Mouse (Mus musculus) MEL (cell line): Measurements from ENCODE around the gene Hsh2d. TPM values are rescaled to one million over a fixed set of nuclear protein-coding genes. Genes with fewer than 3 reads are reported as not detected.

Source experiments
- DNase-seq: peaks from one replicate; pipeline ENCODE4 v3.0.0; 2011; ENCODE audit warnings: low read depth, low spot score
- H3K27ac ChIP-seq: 2 replicates; pipeline ENCODE4 v1.5.1; 2012; ENCODE audit warnings: low read depth, mild to moderate bottlenecking, control low read depth, low read length, moderate library complexity; ENCODE audit not compliant: control insufficient read depth
- H3K27me3 ChIP-seq, 2 experiments: fragments of 150-350 bp in 1 of 2; sonication (generic) in 1 of 2; 2 replicates each; pipeline ENCODE4 v1.6.1; 2012; ENCODE audit warnings: low read length in 2 of 2, mild to moderate bottlenecking in 2 of 2, improper control_type of control experiment in 1 of 2, moderate library complexity in 1 of 2; ENCODE audit not compliant: insufficient read depth in 2 of 2, control insufficient read depth in 1 of 2
- H3K36me3 ChIP-seq, 2 experiments: 2 replicates each; pipeline ENCODE4 v1.6.1; 2012 to 2014; ENCODE audit warnings: low read length in 2 of 2, improper control_type of control experiment in 1 of 2, inconsistent platforms in 1 of 2, mild to moderate bottlenecking in 1 of 2; ENCODE audit not compliant: insufficient read depth in 2 of 2, control insufficient read depth in 1 of 2
- H3K4me1 ChIP-seq, 2 experiments: fragments of 150-350 bp in 1 of 2; sonication (generic) in 1 of 2; 2 replicates each; pipeline ENCODE4 v1.6.1; 2012; ENCODE audit warnings: low read length in 2 of 2, improper control_type of control experiment in 1 of 2, mild to moderate bottlenecking in 1 of 2; ENCODE audit not compliant: insufficient read depth in 2 of 2, control insufficient read depth in 1 of 2
- H3K4me3 ChIP-seq, 2 experiments: fragments of 150-350 bp in 1 of 2; sonication (generic) in 1 of 2; 2 replicates each; pipeline ENCODE4 v1.5.1; 2012; ENCODE audit warnings: low read depth in 2 of 2, low read length in 2 of 2, mild to moderate bottlenecking in 2 of 2, moderate library complexity in 2 of 2, control low read depth in 1 of 2, improper control_type of control experiment in 1 of 2; ENCODE audit not compliant: control insufficient read depth in 1 of 2, insufficient read depth in 1 of 2
- H3K79me2 ChIP-seq: 2 replicates; pipeline ENCODE4 v1.6.1; 2012; ENCODE audit warnings: mild to moderate bottlenecking, low read length, moderate library complexity; ENCODE audit not compliant: control insufficient read depth, poor library complexity, insufficient read depth
- H3K9ac ChIP-seq: 2 replicates; pipeline ENCODE4 v1.6.1; 2012; ENCODE audit warnings: low read depth, mild to moderate bottlenecking, control low read depth, low read length, moderate library complexity; ENCODE audit not compliant: control insufficient read depth, poor library complexity, severe bottlenecking
- H3K9me3 ChIP-seq: fragments of 150-350 bp; sonication (generic); replicated peaks from 2 replicates; pipeline ENCODE4 v1.6.1; 2012; ENCODE audit warnings: mild to moderate bottlenecking, low read length, improper control_type of control experiment, moderate library complexity; ENCODE audit not compliant: insufficient read depth
- CTCF ChIP-seq, 3 experiments: IDR thresholded peaks in 2 of 3; conservative IDR thresholded peaks in 1 of 3; 2 replicates each; pipeline ENCODE4 v1.5.1; 2011 to 2012; ENCODE audit warnings: low read length in 3 of 3, low read depth in 2 of 3, mild to moderate bottlenecking in 2 of 3, improper control_type of control experiment in 1 of 3, inconsistent platforms in 1 of 3, mixed read lengths in 1 of 3, moderate library complexity in 1 of 3; ENCODE audit not compliant: control insufficient read depth in 1 of 3, insufficient read depth in 1 of 3, poor library complexity in 1 of 3, severe bottlenecking in 1 of 3
- EP300 ChIP-seq, 2 experiments: IDR thresholded peaks; 2 replicates each; pipeline ENCODE4 v1.6.1; 2011; ENCODE audit warnings: improper control_type of control experiment in 2 of 2, low read length in 2 of 2, low read depth in 1 of 2, mild to moderate bottlenecking in 1 of 2
- GATA1 ChIP-seq: IDR thresholded peaks from 2 replicates; pipeline ENCODE4 v1.6.1; 2011; ENCODE audit warnings: low read depth, low read length, improper control_type of control experiment
- HCFC1 ChIP-seq: IDR thresholded peaks from 2 replicates; pipeline ENCODE4 v1.6.1; 2012; ENCODE audit warnings: low read depth, mild to moderate bottlenecking, inconsistent platforms, low read length, improper control_type of control experiment, moderate library complexity
- JUND ChIP-seq: IDR thresholded peaks from 2 replicates; pipeline ENCODE4 v1.6.1; 2011; ENCODE audit warnings: low read depth, mild to moderate bottlenecking, improper control_type of control experiment, low read length
- KAT2A ChIP-seq: conservative IDR thresholded peaks from 2 replicates; pipeline ENCODE4 v1.6.1; 2012; ENCODE audit warnings: low read depth, low read length, improper control_type of control experiment, inconsistent platforms
- MAFK ChIP-seq: IDR thresholded peaks from 2 replicates; pipeline ENCODE4 v1.6.1; 2011; ENCODE audit warnings: low read depth, mild to moderate bottlenecking, low read length, improper control_type of control experiment, borderline replicate concordance
- MAX ChIP-seq: IDR thresholded peaks from 2 replicates; pipeline ENCODE4 v1.6.1; 2011; ENCODE audit warnings: low read length, improper control_type of control experiment
- MYB ChIP-seq: IDR thresholded peaks from 2 replicates; pipeline ENCODE4 v1.6.1; 2011; ENCODE audit warnings: mild to moderate bottlenecking, low read depth, low read length, improper control_type of control experiment
- NRF1 ChIP-seq: IDR thresholded peaks from 2 replicates; pipeline ENCODE4 v1.6.1; 2014; ENCODE audit warnings: low read depth, mild to moderate bottlenecking, inconsistent platforms, low read length, improper control_type of control experiment, moderate library complexity; ENCODE audit not compliant: poor library complexity, insufficient read depth, severe bottlenecking
- POLR2A ChIP-seq, 2 experiments: IDR thresholded peaks; 2 replicates each; pipeline ENCODE4 v1.6.1; 2011 to 2012; ENCODE audit warnings: low read length in 2 of 2, mild to moderate bottlenecking in 2 of 2, control low read depth in 1 of 2, improper control_type of control experiment in 1 of 2, low read depth in 1 of 2, moderate library complexity in 1 of 2; ENCODE audit not compliant: control insufficient read depth in 1 of 2, insufficient read depth in 1 of 2, poor library complexity in 1 of 2
- POLR2AphosphoS2 ChIP-seq: IDR thresholded peaks from 2 replicates; pipeline ENCODE4 v1.6.1; 2011; ENCODE audit warnings: low read length, improper control_type of control experiment
- RAD21 ChIP-seq: IDR thresholded peaks from 2 replicates; pipeline ENCODE4 v1.6.1; 2011; ENCODE audit warnings: mild to moderate bottlenecking, low read depth, low read length, improper control_type of control experiment
- RCOR1 ChIP-seq: IDR thresholded peaks from 2 replicates; pipeline ENCODE4 v1.6.1; 2012; ENCODE audit warnings: low read depth, mild to moderate bottlenecking, inconsistent platforms, low read length, improper control_type of control experiment
- SIN3A ChIP-seq: IDR thresholded peaks from 2 replicates; pipeline ENCODE4 v1.6.1; 2012; ENCODE audit warnings: low read length, improper control_type of control experiment, inconsistent platforms
- SMC3 ChIP-seq: IDR thresholded peaks from 2 replicates; pipeline ENCODE4 v1.6.1; 2011; ENCODE audit warnings: low read depth, low read length, improper control_type of control experiment
- TBP ChIP-seq: IDR thresholded peaks from 2 replicates; pipeline ENCODE4 v1.8.0; 2011; ENCODE audit warnings: low read depth, low read length, improper control_type of control experiment
- TCF12 ChIP-seq: IDR thresholded peaks from 2 replicates; pipeline ENCODE4 v1.6.1; 2014; ENCODE audit warnings: low read depth, mild to moderate bottlenecking, inconsistent platforms, low read length, improper control_type of control experiment, moderate library complexity
- USF2 ChIP-seq, 2 experiments: IDR thresholded peaks; 2 replicates each; pipeline ENCODE4 v1.6.1; 2011 to 2012; ENCODE audit warnings: improper control_type of control experiment in 2 of 2, low read length in 2 of 2, borderline replicate concordance in 1 of 2, inconsistent platforms in 1 of 2, low read depth in 1 of 2, mild to moderate bottlenecking in 1 of 2; ENCODE audit not compliant: insufficient read depth in 1 of 2
- ZMIZ1 ChIP-seq: IDR thresholded peaks from 2 replicates; pipeline ENCODE4 v1.6.1; 2012; ENCODE audit warnings: low read depth, mild to moderate bottlenecking, inconsistent platforms, low read length, improper control_type of control experiment, moderate library complexity
- polyA plus RNA-seq, 2 experiments: library from polyadenylated mRNA; stranded (reverse) in 1 of 2; unstranded in 1 of 2; fragments of >175 nt in 1 of 2; fragments of >200 nt in 1 of 2; gene quantifications; 2 replicates each; pipeline versions ENCODE4 v1.2.1 to v1.2.4; 2012; ENCODE audit warnings: low replicate concordance in 2 of 2, low read depth in 1 of 2; ENCODE audit not compliant: insufficient read length in 2 of 2, insufficient read depth in 1 of 2, missing spikeins in 1 of 2
- total RNA-seq: library from RNA; depleted of rRNA; stranded (reverse); fragments of 300-350 nt; gene quantifications from 2 replicates; pipeline ENCODE4 v1.2.3, GENCODE M21; 2012

Hsh2d gene
- total and polyA plus RNA-seq, 3 experiments = 0.04 to 0.13 TPM; not detected in 1

- no peak for TF ChIP-seq ZMIZ1
- no peak for TF ChIP-seq USF2 (IDR thresholded peaks at IDR 0.05; ENCODE audit: borderline replicate concordance in 1 of 2, insufficient read depth in 1 of 2, low read depth in 1 of 2, low read length in 2 of 2)
- peak; percentile 85 for TF ChIP-seq SIN3A
- TF ChIP-seq CTCF (IDR thresholded peaks at IDR 0.05 in 2 of 3, conservative IDR thresholded peaks at IDR 0.05 in 1 of 3; ENCODE audit: control insufficient read depth in 1 of 3, insufficient read depth in 1 of 3, low read depth in 2 of 3, low read length in 3 of 3, poor library complexity in 1 of 3, severe bottlenecking in 1 of 3) = no peak
- TF ChIP-seq EP300 (IDR thresholded peaks at IDR 0.05; ENCODE audit: low read depth in 1 of 2, low read length in 2 of 2) = no peak
- no peak for TF ChIP-seq SMC3
- TF ChIP-seq MAFK = no peak
- TF ChIP-seq RCOR1 = no peak
- no peak for TF ChIP-seq JUND
- TF ChIP-seq MAX = peak; percentile 75
- peak; percentile 54; the same call in 1 of the 2 replicates for TF ChIP-seq POLR2AphosphoS2
- TF ChIP-seq TBP = peak; percentile 76
- no peak for TF ChIP-seq RAD21
- peak; percentile 63 for TF ChIP-seq KAT2A
Measured at GRCm38 (mm10) chr8:72219541-72220363, 30.3 kb downstream of the Hsh2d start, which contains the start of gene Fam32a (continued).

- H3K4me1 ChIP-seq = peaks cover 0 to 18% of the 10 kb centered on the region in 2 experiments; a peak in 2 of 4 replicates
- no peaks in the 10 kb centered on the region for H3K9me3 ChIP-seq
- peak overlapping the region; percentile 75 for H3K9ac ChIP-seq
- no peak overlapping the region for H3K27ac ChIP-seq
- peaks cover 23% of the 10 kb centered on the region for H3K79me2 ChIP-seq
- peak; percentile 53 for DNase-seq
- peaks cover 0 to 8% of the 10 kb centered on the region in 2 experiments; a peak in 2 of 4 replicates for H3K36me3 ChIP-seq
- H3K4me3 ChIP-seq = peak overlapping the region; percentile 76 to 81
- no peaks in the 10 kb centered on the region for H3K27me3 ChIP-seq
- no peak for TF ChIP-seq POLR2A (IDR thresholded peaks at IDR 0.05; ENCODE audit: control insufficient read depth in 1 of 2, insufficient read depth in 1 of 2, low read depth in 1 of 2, low read length in 2 of 2, poor library complexity in 1 of 2)
- no peak for TF ChIP-seq GATA1
- peak; percentile 47 for TF ChIP-seq SMC3
- no peak for TF ChIP-seq TBP
- TF ChIP-seq MAX = no peak
- TF ChIP-seq RAD21 = peak; percentile 19
- TF ChIP-seq NRF1 = no peak
- peak; percentile 39 to 48 (median 45); a peak in 5 of 6 replicates for TF ChIP-seq CTCF (IDR thresholded peaks at IDR 0.05 in 2 of 3, conservative IDR thresholded peaks at IDR 0.05 in 1 of 3; ENCODE audit: control insufficient read depth in 1 of 3, insufficient read depth in 1 of 3, low read depth in 2 of 3, low read length in 3 of 3, poor library complexity in 1 of 3, severe bottlenecking in 1 of 3)
- no peak for TF ChIP-seq TCF12
- no peak for TF ChIP-seq SIN3A
- TF ChIP-seq HCFC1 = no peak
- TF ChIP-seq MYB = no peak
Measured at GRCm38 (mm10) chr8:72220758-72221157, 31.3 kb downstream of the Hsh2d start.
